Mouse (Mus musculus) embryonic fibroblast, embryonic 13.5 days (primary cell): Measurements from ENCODE around the gene 2610528J11Rik.

Experiments
- CTCF ChIP-seq: IDR thresholded peaks from 2 replicates; pipeline ENCODE4 v1.5.1; 2011; ENCODE audit warnings: mild to moderate bottlenecking, control low read depth, low read length, moderate library complexity, borderline replicate concordance; ENCODE audit not compliant: insufficient read depth
- POLR2A ChIP-seq: IDR thresholded peaks from 2 replicates; pipeline ENCODE4 v1.6.1; 2011; ENCODE audit warnings: low read depth, mild to moderate bottlenecking, control low read depth, low read length, moderate library complexity

GRCm38 (mm10) chr4:118490461-118490860 is 36.3 kb upstream of the 2610528J11Rik start:
- TF ChIP-seq CTCF (no peak), POLR2A (no peak)
